Mouse (Mus musculus): Measurements from ENCODE around the gene Lix1. TPM values are rescaled to one million over a fixed set of nuclear protein-coding genes. Genes with fewer than 3 reads are reported as not detected.
A peak's percentile ranks its signal among the peaks of the same experiment; 100 is the strongest.

Lix1 gene
- total and polyA plus RNA-seq, 2 experiments = 0.07 to 0.46 TPM

DNA sequence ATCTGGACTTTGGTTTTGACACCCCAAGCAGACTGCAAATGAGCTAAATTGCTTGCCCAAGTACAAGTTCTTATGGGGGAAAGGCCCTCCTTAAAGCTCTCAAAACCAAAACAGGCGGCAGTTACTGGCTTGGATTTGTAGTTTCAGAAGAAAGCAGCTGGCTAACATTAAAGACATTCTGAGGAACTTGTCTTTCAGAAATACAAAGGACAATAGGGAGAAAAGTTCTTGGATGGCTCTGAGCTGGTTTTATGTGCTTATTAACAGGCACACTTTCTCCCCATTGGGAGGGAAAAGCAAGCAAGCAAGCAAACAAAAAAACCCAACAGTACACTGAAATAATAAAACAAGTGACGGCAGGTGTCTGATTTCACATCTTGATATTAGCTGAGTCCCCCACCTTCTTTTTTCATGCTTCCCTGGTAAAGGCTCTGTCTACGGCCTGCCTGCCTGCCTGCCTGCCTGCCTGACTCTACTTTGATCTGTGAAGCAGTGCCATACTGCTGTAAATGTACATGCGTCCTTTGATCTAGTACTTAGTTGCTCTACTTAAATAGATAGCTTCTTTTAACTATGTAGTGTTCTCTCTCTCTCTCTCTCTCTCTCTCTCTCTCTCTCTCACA is 39.5 kb downstream of the Lix1 start:
- TF ChIP-seq CTCF (IDR thresholded peaks at IDR 0.05; ENCODE audit: low read depth, low read length) = no peak
- TF ChIP-seq POLR2A (IDR thresholded peaks at IDR 0.05; ENCODE audit: extremely low read depth, insufficient read depth, low read length) = no peak
- Histone ChIP-seq H3K36me3 (ENCODE audit: control insufficient read depth, insufficient read depth, low read length) (no peaks in the 10 kb centered on the region), H3K79me2 (ENCODE audit: control insufficient read depth, insufficient read depth, low read length) (no peaks in the 10 kb centered on the region), H3K27me3 (ENCODE audit: control insufficient read depth, insufficient read depth, low read length) (no peaks in the 10 kb centered on the region), H3K27ac (replicated peaks; ENCODE audit: insufficient read depth, low read depth, low read length) (no peak overlapping the region), H3K9ac (ENCODE audit: low read depth, low read length) (no peak overlapping the region), H3K4me1 (ENCODE audit: control insufficient read depth, insufficient read depth, low read length) (no peaks in the 10 kb centered on the region), H3K4me3 (ENCODE audit: insufficient read depth, low read depth, low read length) (no peak overlapping the region)
- no peak for DNase-seq (ENCODE audit: extremely low read depth, low read depth, low spot score)
- WGBS = 89% methylated on average over 4 of the region's 4 CpGs

DNA sequence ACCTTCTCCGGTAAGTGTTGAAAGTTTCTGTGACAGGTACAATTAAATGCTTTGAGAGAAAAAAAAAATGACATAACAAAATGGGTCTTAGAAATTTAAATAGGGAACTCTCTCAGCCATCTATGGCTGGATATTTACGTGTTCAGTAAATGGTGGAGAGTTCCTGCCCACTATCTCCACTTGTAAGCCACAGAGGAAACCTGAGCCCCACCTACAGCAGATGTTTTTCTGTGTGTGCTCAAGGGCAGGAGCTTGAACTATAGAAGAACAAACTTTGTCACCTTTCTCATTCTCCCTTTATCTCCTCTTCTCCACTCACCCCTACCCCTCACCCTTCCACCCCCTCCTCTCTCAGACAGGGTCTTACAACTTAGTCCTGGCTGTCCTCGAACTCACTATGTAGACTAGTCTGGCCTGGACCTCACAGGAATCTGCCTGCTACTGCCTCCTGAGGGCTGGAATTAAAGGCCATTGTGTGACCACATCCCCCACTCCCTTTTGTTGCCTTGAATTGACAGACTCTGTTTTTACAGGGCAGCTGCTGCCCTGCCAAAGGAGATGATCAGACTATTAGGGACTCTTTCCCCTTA is 41.9 kb downstream of the Lix1 start:
- no peaks in the 10 kb centered on the region for H3K4me1 ChIP-seq (ENCODE audit: control insufficient read depth, insufficient read depth, low read length)
- TF ChIP-seq POLR2A (IDR thresholded peaks at IDR 0.05; ENCODE audit: extremely low read depth, insufficient read depth, low read length) (no peak), CTCF (IDR thresholded peaks at IDR 0.05; ENCODE audit: low read depth, low read length) (no peak)
- 85% methylated on average over 3 of the region's 3 CpGs for WGBS
- no peak for DNase-seq (ENCODE audit: extremely low read depth, low read depth, low spot score)
- H3K9ac ChIP-seq (ENCODE audit: low read depth, low read length) = no peak overlapping the region
- no peaks in the 10 kb centered on the region for H3K27me3 ChIP-seq (ENCODE audit: control insufficient read depth, insufficient read depth, low read length)
- H3K79me2 ChIP-seq (ENCODE audit: control insufficient read depth, insufficient read depth, low read length) = no peaks in the 10 kb centered on the region
- H3K4me3 ChIP-seq (ENCODE audit: insufficient read depth, low read depth, low read length) = no peak overlapping the region
- no peaks in the 10 kb centered on the region for H3K36me3 ChIP-seq (ENCODE audit: control insufficient read depth, insufficient read depth, low read length)
- no peak overlapping the region for H3K27ac ChIP-seq (replicated peaks; ENCODE audit: insufficient read depth, low read depth, low read length)

DNA sequence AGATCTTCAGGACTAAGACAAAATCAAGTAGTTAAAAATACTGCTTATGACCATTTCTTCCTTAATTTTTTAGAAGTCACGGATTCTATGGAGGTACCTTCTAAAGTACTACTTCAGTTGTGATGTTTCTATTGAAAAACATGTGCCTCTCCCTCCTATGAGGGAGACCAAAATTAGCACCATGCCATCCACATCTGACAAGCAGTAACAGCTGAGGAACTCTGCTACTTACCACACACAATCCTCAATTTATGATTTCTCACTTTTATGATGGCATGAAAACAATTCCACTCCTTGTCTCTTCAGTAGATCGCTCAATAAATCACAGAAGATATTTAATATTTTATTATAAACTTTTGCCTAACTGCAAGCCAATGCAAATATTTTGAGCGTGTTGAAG is 44.2 kb downstream of the Lix1 start:
- no peak overlapping the region for H3K4me3 ChIP-seq (ENCODE audit: insufficient read depth, low read depth, low read length)
- 94% methylated on average over 3 of the region's 3 CpGs for WGBS
- no peak for DNase-seq (ENCODE audit: extremely low read depth, low read depth, low spot score)
- TF ChIP-seq CTCF (IDR thresholded peaks at IDR 0.05; ENCODE audit: low read depth, low read length) (no peak), POLR2A (IDR thresholded peaks at IDR 0.05; ENCODE audit: extremely low read depth, insufficient read depth, low read length) (no peak)
- no peak overlapping the region for H3K9ac ChIP-seq (ENCODE audit: low read depth, low read length)
- H3K27ac ChIP-seq (replicated peaks; ENCODE audit: insufficient read depth, low read depth, low read length) = no peak overlapping the region
- H3K79me2 ChIP-seq (ENCODE audit: control insufficient read depth, insufficient read depth, low read length) = no peaks in the 10 kb centered on the region
- H3K36me3 ChIP-seq (ENCODE audit: control insufficient read depth, insufficient read depth, low read length) = no peaks in the 10 kb centered on the region
- H3K27me3 ChIP-seq (ENCODE audit: control insufficient read depth, insufficient read depth, low read length) = no peaks in the 10 kb centered on the region
- no peaks in the 10 kb centered on the region; the same call in 1 of the 2 replicates for H3K4me1 ChIP-seq (ENCODE audit: control insufficient read depth, insufficient read depth, low read length)

DNA sequence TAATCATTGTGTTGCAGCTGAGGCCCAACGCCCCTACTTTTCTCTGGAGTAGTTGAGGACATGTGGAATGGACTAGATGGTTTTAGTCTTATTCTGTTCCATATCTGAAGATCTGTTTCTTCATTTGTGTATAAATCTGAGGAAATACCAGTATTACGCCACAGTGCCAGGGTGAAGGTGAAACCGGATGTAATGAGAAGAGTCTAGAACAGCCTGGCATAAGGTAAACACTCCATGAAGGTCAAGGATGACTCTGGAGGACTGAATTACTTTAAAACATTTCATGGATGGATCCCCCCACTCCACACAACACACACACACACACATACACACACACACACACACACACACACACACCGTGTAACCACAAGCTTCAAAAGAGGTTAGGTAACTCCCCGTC is 45.3 kb downstream of the Lix1 start:
- H3K79me2 ChIP-seq (ENCODE audit: control insufficient read depth, insufficient read depth, low read length) = no peaks in the 10 kb centered on the region
- H3K4me3 ChIP-seq (ENCODE audit: insufficient read depth, low read depth, low read length) = no peak overlapping the region
- 85% methylated on average over 5 of the region's 5 CpGs for WGBS
- no peak for TF ChIP-seq CTCF (IDR thresholded peaks at IDR 0.05; ENCODE audit: low read depth, low read length)
- no peak for TF ChIP-seq POLR2A (IDR thresholded peaks at IDR 0.05; ENCODE audit: extremely low read depth, insufficient read depth, low read length)
- no peaks in the 10 kb centered on the region; the same call in 1 of the 2 replicates for H3K4me1 ChIP-seq (ENCODE audit: control insufficient read depth, insufficient read depth, low read length)
- no peak for DNase-seq (ENCODE audit: extremely low read depth, low read depth, low spot score)
- H3K27me3 ChIP-seq (ENCODE audit: control insufficient read depth, insufficient read depth, low read length) = no peaks in the 10 kb centered on the region
- H3K9ac ChIP-seq (ENCODE audit: low read depth, low read length) = no peak overlapping the region
- H3K36me3 ChIP-seq (ENCODE audit: control insufficient read depth, insufficient read depth, low read length) = no peaks in the 10 kb centered on the region
- H3K27ac ChIP-seq (replicated peaks; ENCODE audit: insufficient read depth, low read depth, low read length) = no peak overlapping the region

DNA sequence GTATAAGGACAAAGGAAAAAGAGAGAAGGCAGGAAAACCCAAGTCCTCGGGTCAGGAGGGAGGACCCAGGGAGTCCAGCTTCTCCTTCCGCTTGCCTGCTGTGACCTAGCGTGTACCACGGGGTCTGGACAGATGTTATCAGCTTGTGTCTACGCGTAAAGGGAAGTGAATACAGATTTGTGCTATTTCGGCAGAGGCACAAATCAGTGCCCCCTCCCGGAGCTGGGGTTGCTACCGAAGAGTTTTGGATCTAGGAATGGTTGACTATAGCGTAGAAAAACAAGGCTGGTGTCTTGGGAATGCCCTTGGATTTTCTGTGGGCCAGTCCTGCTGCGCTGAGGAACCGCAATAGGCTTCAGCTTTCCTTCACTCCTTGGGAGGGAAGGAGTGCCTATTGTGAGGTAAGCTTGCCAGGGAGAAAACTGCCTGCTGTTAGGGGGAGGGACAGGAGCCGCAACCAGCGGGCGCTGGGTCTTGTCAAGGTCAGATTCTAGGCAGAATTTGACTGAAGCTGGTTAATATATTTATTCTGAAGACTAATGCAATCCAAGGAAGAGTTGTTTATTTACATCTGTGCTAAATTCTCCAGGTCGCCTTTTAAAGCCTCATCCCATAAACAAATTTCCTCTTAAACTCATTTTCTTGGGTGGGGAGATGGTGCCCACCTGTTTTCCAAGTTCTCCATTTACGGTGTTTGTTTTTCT is 46.4 kb downstream of the Lix1 start:
- Histone ChIP-seq H3K9ac (ENCODE audit: low read depth, low read length) (no peak overlapping the region; the same call in 1 of the 2 replicates), H3K4me1 (ENCODE audit: control insufficient read depth, insufficient read depth, low read length) (no peaks in the 10 kb centered on the region; the same call in 1 of the 2 replicates), H3K79me2 (ENCODE audit: control insufficient read depth, insufficient read depth, low read length) (no peaks in the 10 kb centered on the region), H3K27me3 (ENCODE audit: control insufficient read depth, insufficient read depth, low read length) (no peaks in the 10 kb centered on the region), H3K4me3 (ENCODE audit: insufficient read depth, low read depth, low read length) (peak overlapping the region; percentile 21), H3K27ac (replicated peaks; ENCODE audit: insufficient read depth, low read depth, low read length) (peak overlapping the region; percentile 44; the same call in 1 of the 2 replicates), H3K36me3 (ENCODE audit: control insufficient read depth, insufficient read depth, low read length) (no peaks in the 10 kb centered on the region)
- DNase-seq (ENCODE audit: extremely low read depth, low read depth, low spot score) = peak; percentile 23
- 10% methylated on average over 17 of the region's 17 CpGs for WGBS
- TF ChIP-seq CTCF (IDR thresholded peaks at IDR 0.05; ENCODE audit: low read depth, low read length) (no peak), POLR2A (IDR thresholded peaks at IDR 0.05; ENCODE audit: extremely low read depth, insufficient read depth, low read length) (no peak)

DNA sequence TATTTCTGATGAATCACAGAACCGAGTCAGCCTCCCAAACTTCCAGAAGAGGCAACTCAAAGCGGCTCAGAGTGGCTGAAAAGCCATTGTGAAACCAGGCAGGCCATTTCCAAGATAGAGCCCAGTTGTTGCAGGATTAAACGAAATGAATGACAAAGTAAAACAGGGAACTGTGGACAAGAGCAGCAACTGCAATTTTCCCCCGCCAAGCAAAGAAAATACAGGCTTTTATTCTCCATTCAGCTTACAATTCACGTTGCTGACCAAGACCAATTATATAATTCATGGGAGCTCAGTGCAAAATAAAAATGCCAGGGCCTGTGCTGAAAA is 46.9 kb downstream of the Lix1 start:
- H3K79me2 ChIP-seq (ENCODE audit: control insufficient read depth, insufficient read depth, low read length) = no peaks in the 10 kb centered on the region
- no peaks in the 10 kb centered on the region; the same call in 1 of the 2 replicates for H3K4me1 ChIP-seq (ENCODE audit: control insufficient read depth, insufficient read depth, low read length)
- TF ChIP-seq POLR2A (IDR thresholded peaks at IDR 0.05; ENCODE audit: extremely low read depth, insufficient read depth, low read length) (no peak), CTCF (IDR thresholded peaks at IDR 0.05; ENCODE audit: low read depth, low read length) (no peak)
- H3K27ac ChIP-seq (replicated peaks; ENCODE audit: insufficient read depth, low read depth, low read length) = no peak overlapping the region
- no peak overlapping the region for H3K9ac ChIP-seq (ENCODE audit: low read depth, low read length)
- no peak overlapping the region for H3K4me3 ChIP-seq (ENCODE audit: insufficient read depth, low read depth, low read length)
- H3K27me3 ChIP-seq (ENCODE audit: control insufficient read depth, insufficient read depth, low read length) = no peaks in the 10 kb centered on the region
- no peaks in the 10 kb centered on the region for H3K36me3 ChIP-seq (ENCODE audit: control insufficient read depth, insufficient read depth, low read length)
- no peak for DNase-seq (ENCODE audit: extremely low read depth, low read depth, low spot score)
- WGBS = 33% methylated on average over 5 of the region's 5 CpGs
